Mouse (Mus musculus): Measurements from ENCODE around the gene Vmn2r47. TPM values are rescaled to one million over a fixed set of nuclear protein-coding genes. Genes with fewer than 3 reads are reported as not detected.
"Not testable (repeated sequence)": the region's sequence is repeated elsewhere in the genome, so short reads cannot be mapped to it uniquely, and the experiment has no call there.

The Vmn2r47 gene
- not detected in 2 replicates for polyA plus RNA-seq (2011; ENCODE audit: insufficient read depth, insufficient read length, low replicate concordance, missing spikeins)

GRCm38 (mm10) chr7:9841225-9841624 lies at the start of gene Vmn2r47:
Gene Vmn2r47, minus strand, starts transcription at chr7:9841325.
- not testable (repeated sequence) for H3K4me3 ChIP-seq (replicated peaks; ENCODE audit: control insufficient read depth, low read depth, low read length); H3K27ac ChIP-seq (ENCODE audit: control insufficient read depth, insufficient read depth, low read depth, low read length, poor library complexity); H3K4me1 ChIP-seq (ENCODE audit: control insufficient read depth, insufficient read depth, low read length)
- no CpG with 5 or more reads among the region's 1 CpGs for WGBS

GRCm38 (mm10) chr7:9770471-9770870 lies 70.7 kb downstream of the Vmn2r47 start, which contains the start of gene Vmn2r46:
Gene Vmn2r46, minus strand, starts transcription at chr7:9770571.
- WGBS = no CpG with 5 or more reads among the region's 1 CpGs
- not testable (repeated sequence) for H3K27ac ChIP-seq (ENCODE audit: control insufficient read depth, insufficient read depth, low read depth, low read length, poor library complexity); H3K4me3 ChIP-seq (replicated peaks; ENCODE audit: control insufficient read depth, low read depth, low read length); H3K4me1 ChIP-seq (ENCODE audit: control insufficient read depth, insufficient read depth, low read length)

Other genes with a start within 250 kb of the Vmn2r47 start
- not detected in 2 replicates for gene Vmn2r46, start 70.8 kb downstream of the Vmn2r47 start, polyA plus RNA-seq (2011; ENCODE audit: insufficient read depth, insufficient read length, low replicate concordance, missing spikeins)
- not detected in 2 replicates for gene Vmn2r48, start 112.3 kb upstream of the Vmn2r47 start, polyA plus RNA-seq (2011; ENCODE audit: insufficient read depth, insufficient read length, low replicate concordance, missing spikeins)
- not detected in 2 replicates for gene Vmn2r49, start 150.9 kb upstream of the Vmn2r47 start, polyA plus RNA-seq (2011; ENCODE audit: insufficient read depth, insufficient read length, low replicate concordance, missing spikeins)
- gene Vmn2r50, start 212.0 kb upstream of the Vmn2r47 start, polyA plus RNA-seq (2011; ENCODE audit: insufficient read depth, insufficient read length, low replicate concordance, missing spikeins) = not detected in 2 replicates